Mouse (Mus musculus) stomach, embryonic 15.5 days (tissue): ENCODE data around the gene Tfdp1. TPM values are rescaled to one million over a fixed set of nuclear protein-coding genes. Genes with fewer than 3 reads are reported as not detected.

ENCODE experiments used
- polyA plus RNA-seq: library from polyadenylated mRNA; unstranded; fragments of >200 nt; fragmentation: Nextera tagmentation; extraction: Ambion mirVana; gene quantifications from 2 replicates; pipeline ENCODE4 v1.2.1, GENCODE M21; 2015

The Tfdp1 gene
- polyA plus RNA-seq, 1 experiment from 2014 or later = 156 TPM

Other genes with a start within 250 kb of the Tfdp1 start
- 33.7 and 34.5 TPM in 2 replicates for gene Pcid2, start 233.3 kb upstream of the Tfdp1 start, polyA plus RNA-seq
- gene Cul4a, start 233.1 kb upstream of the Tfdp1 start, polyA plus RNA-seq = 91.8 and 94.5 TPM in 2 replicates
- 295 and 327 TPM in 2 replicates for gene Lamp1, start 179.6 kb upstream of the Tfdp1 start, polyA plus RNA-seq
- gene Grtp1, start 138.1 kb upstream of the Tfdp1 start, polyA plus RNA-seq = 24.6 and 25.4 TPM in 2 replicates
- gene Adprhl1, start 84.6 kb upstream of the Tfdp1 start, polyA plus RNA-seq = 0.62 and 0.88 TPM in 2 replicates
- gene Dcun1d2, start 50.6 kb upstream of the Tfdp1 start, polyA plus RNA-seq = 19.2 and 20.3 TPM in 2 replicates
- 33.1 and 36.0 TPM in 2 replicates for gene Tmco3, start 50.6 kb upstream of the Tfdp1 start, polyA plus RNA-seq
- 13.8 and 25.5 TPM in 2 replicates for gene Atp4b, start 58.1 kb downstream of the Tfdp1 start, polyA plus RNA-seq
- 0.01 TPM in 1 of 2 replicates, not detected in the other for gene Grk1, start 66.3 kb downstream of the Tfdp1 start, polyA plus RNA-seq
- gene Tmem255b, start 96.4 kb downstream of the Tfdp1 start, polyA plus RNA-seq = 2.8 and 3.0 TPM in 2 replicates
- gene Gas6, start 155.7 kb downstream of the Tfdp1 start, polyA plus RNA-seq = 113 and 130 TPM in 2 replicates
- not detected in 2 replicates for gene 1700029H14Rik, start 223.7 kb downstream of the Tfdp1 start, polyA plus RNA-seq